Mouse (Mus musculus) spleen, adult 2 months (tissue): Measurements from ENCODE around the gene Hist1h3f. TPM values are rescaled to one million over a fixed set of nuclear protein-coding genes. Genes with fewer than 3 reads are reported as not detected.
"Not testable (repeated sequence)": the region's sequence is repeated elsewhere in the genome, so short reads cannot be mapped to it uniquely, and the experiment has no call there.

Experiments used
- DNase-seq, 2 experiments: peaks; one replicate each; pipeline versions ENCODE4 v3.0.0 to v3.0.0-alpha.2; 2012 to 2021; ENCODE audit warnings: low spot score in 2 of 2, low read depth in 1 of 2
- H3K27ac ChIP-seq: fragments of 200-500 bp; 2 replicates; pipeline ENCODE4 v1.5.1; 2012; ENCODE audit warnings: low read length, inconsistent platforms; ENCODE audit not compliant: insufficient read depth
- H3K27me3 ChIP-seq: fragments of 200-500 bp; 2 replicates; pipeline ENCODE4 v1.6.1; 2012; ENCODE audit warnings: mild to moderate bottlenecking, moderate library complexity, low read length, inconsistent platforms; ENCODE audit not compliant: control insufficient read depth, insufficient read depth
- H3K36me3 ChIP-seq: fragments of 200-500 bp; 2 replicates; pipeline ENCODE4 v1.6.1; 2012; ENCODE audit warnings: mild to moderate bottlenecking, low read length, inconsistent platforms; ENCODE audit not compliant: control insufficient read depth, insufficient read depth
- H3K4me1 ChIP-seq: fragments of 200-500 bp; 2 replicates; pipeline ENCODE4 v1.6.1; 2011; ENCODE audit warnings: inconsistent platforms; ENCODE audit not compliant: control insufficient read depth, insufficient read depth, insufficient read length
- H3K4me3 ChIP-seq: fragments of 200-500 bp; 2 replicates; pipeline ENCODE4 v1.5.1; 2011; ENCODE audit warnings: mild to moderate bottlenecking, inconsistent platforms; ENCODE audit not compliant: insufficient read depth, insufficient read length; ENCODE audit errors: extremely low read depth
- CTCF ChIP-seq: fragments of 200-500 bp; IDR thresholded peaks from 2 replicates; pipeline ENCODE4 v1.5.1; 2011; ENCODE audit warnings: mild to moderate bottlenecking, inconsistent platforms; ENCODE audit not compliant: insufficient read depth, insufficient read length, insufficient replicate concordance; ENCODE audit errors: extremely low read depth
- POLR2A ChIP-seq: fragments of 200-500 bp; IDR thresholded peaks from 2 replicates; pipeline ENCODE4 v1.6.1; 2011; ENCODE audit warnings: low read depth, low read length, inconsistent platforms
- WGBS: fragments of 180-500 bp; shearing (Covaris S2); methylation state at CpG from one replicate; pipeline ENCODE4 v1.1.7; 2018; 5-methylcytosine and 5-hydroxymethylcytosine counted together
- polyA plus RNA-seq: library from polyadenylated mRNA; depleted of rRNA; stranded (reverse); fragments of >200 nt; gene quantifications from 2 replicates; pipeline ENCODE4 v1.2.3, GENCODE M21; 2012

Gene Hist1h3f
- polyA plus RNA-seq, 1 experiment, result 10.2 TPM

DNA sequence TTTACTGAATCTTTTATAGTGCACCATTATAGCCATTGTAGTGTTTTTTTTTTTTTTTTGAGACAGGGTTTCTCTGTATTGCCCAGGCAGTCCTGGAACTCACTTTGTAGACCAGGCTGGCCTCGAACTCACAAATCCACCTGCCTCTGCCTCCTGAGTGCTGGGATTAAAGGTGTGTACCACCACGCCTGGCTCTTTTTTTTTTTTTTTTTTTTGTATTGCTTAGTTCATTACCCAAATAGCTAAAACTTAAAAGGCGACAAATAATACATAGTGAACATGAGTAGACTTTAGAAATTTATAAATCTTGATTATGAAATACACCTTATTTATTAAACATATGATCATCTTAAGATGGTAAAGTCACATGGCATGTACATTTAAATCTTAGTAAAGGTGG is 2.4 kb upstream of the Hist1h3f start:
- DNase-seq, result no peak
- no peaks in the 10 kb centered on the region for H3K4me1 ChIP-seq
- no peak overlapping the region for H3K4me3 ChIP-seq
- H3K27me3 ChIP-seq, result no peaks in the 10 kb centered on the region
- H3K27ac ChIP-seq, result no peak overlapping the region
- WGBS, result 85% methylated on average over 3 of the region's 3 CpGs
- TF ChIP-seq POLR2A, result no peak
- no peak for TF ChIP-seq CTCF
- no peaks in the 10 kb centered on the region for H3K36me3 ChIP-seq

DNA sequence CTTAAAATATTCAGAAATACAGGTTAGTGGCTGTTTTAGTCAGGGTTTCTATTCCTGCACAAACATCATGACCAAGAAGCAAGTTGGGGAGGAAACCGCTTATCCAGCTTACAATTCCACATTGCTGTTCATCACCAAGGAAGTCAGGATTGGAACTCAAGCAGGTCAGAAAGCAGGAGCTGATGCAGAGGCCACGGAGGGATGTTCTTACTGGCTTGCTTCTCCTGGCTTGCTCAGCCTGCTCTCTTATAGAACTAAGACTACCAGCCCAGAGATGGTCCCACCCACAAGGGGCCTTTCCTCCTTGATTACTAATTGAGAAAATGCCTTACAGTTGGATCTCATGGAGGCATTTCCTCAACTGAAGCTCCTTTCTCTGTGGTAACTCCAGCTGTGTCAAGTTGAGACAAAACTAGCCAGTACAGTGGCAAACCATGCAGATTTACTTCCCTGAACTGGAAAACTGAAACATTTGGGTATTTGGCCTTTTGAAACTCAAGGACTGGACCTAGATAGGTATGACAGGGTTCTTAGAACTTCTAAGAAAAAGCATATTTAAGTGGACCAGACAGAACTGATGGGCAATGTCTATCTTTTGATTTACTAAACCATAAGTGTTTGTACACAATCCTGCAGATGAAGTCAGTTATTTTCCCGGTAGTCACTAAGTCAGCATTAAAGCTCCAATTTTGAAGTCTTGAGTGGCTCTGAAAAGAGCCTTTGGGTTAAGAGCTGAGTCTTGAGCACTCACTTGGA is 1.4 kb upstream of the Hist1h3f start:
- H3K36me3 ChIP-seq, DNase-seq, H3K4me1 ChIP-seq, H3K27me3 ChIP-seq: not testable (repeated sequence)
- WGBS, result 24% methylated on average over 3 of the region's 3 CpGs
- Histone ChIP-seq H3K27ac (peak overlapping the region; percentile 96), H3K4me3 (peak overlapping the region; percentile 68)

DNA sequence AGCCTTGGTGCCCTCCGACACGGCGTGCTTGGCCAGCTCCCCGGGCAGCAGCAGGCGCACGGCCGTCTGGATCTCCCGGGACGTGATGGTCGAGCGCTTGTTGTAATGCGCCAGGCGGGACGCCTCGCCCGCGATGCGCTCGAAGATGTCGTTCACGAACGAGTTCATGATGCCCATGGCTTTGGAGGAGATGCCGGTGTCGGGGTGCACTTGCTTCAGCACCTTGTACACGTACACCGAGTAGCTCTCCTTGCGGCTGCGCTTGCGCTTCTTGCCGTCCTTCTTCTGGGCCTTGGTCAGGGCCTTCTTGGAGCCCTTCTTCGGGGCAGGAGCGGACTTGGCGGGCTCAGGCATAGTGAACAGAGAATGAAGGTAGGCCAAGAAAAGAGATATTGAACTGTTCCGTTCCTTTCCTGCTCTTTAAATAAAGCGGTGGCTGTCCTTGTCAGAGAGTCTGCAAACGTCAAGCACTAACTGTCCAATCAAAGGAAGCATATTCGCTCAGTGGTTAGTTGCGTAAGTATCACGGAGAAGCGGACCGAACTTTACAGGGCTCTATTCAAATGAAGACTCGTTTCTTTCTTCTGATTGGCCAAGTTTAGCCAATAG is 749 bp upstream of the Hist1h3f start, which contains the start of gene Hist1h2bh:
Gene Hist1h2bh (minus strand): TSS at position 394 of the 609 bp plus-strand sequence.
- peak; percentile 61 to 93 for DNase-seq

DNA sequence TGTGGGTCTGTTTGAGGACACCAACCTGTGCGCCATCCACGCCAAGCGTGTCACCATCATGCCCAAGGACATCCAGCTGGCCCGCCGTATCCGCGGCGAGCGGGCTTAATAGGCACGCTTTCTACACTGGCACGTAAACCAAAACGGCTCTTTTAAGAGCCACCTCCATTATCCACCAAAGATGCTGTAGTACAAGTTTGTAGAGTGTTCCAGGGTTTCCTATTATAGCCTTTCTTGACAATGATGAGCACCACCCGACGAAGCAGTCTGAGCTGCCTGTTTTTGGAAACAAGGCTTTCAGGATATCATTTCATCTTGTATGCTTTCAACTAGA is 902 bp downstream of the Hist1h3f start:
- peak overlapping the region; percentile 52 for H3K4me3 ChIP-seq
- DNase-seq, H3K4me1 ChIP-seq, H3K27me3 ChIP-seq, H3K36me3 ChIP-seq: not testable (repeated sequence)
- H3K27ac ChIP-seq, result peak overlapping the region; percentile 88
- 0% methylated on average over 12 of the region's 14 CpGs for WGBS

More for the DNA sequence above, 749 bp upstream of the Hist1h3f start, which contains the start of gene Hist1h2bh:
- under 1% methylated on average over 33 of the region's 42 CpGs for WGBS
- not testable (repeated sequence) for H3K36me3 ChIP-seq, H3K4me1 ChIP-seq, H3K27me3 ChIP-seq
- TF ChIP-seq POLR2A, result peak; percentile 72
- Histone ChIP-seq H3K4me3 (peak within 1 kb of the TSS; percentile 68), H3K27ac (peak within 1 kb of the TSS; percentile 96)

DNA sequence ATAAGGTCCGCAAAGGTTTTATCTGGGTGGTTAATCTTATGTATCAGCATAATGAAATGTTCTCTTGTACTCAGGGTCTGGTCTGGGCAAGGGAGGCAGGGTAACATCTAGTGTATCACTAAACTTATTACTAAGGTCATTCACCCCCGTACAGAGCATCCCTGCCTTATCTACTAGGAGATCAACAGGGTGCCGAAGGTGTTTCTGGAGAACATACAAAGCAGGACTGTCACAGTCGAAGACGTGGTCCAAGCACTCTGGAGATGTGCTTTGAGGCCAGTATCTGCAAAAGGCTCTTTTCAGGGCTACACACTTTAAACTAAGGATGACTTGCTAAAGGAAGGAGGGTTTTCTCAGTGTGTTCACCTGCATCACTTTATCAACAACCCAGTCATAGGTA is 2.8 kb downstream of the Hist1h3f start:
- H3K4me3 ChIP-seq, result no peak overlapping the region
- no peak for DNase-seq
- H3K36me3 ChIP-seq, result no peaks in the 10 kb centered on the region
- no peak overlapping the region for H3K27ac ChIP-seq
- WGBS, result 89% methylated on average over 5 of the region's 5 CpGs
- H3K4me1 ChIP-seq, result peaks cover 4% of the 10 kb centered on the region
- no peaks in the 10 kb centered on the region for H3K27me3 ChIP-seq
- TF ChIP-seq CTCF (no peak), POLR2A (no peak)

DNA sequence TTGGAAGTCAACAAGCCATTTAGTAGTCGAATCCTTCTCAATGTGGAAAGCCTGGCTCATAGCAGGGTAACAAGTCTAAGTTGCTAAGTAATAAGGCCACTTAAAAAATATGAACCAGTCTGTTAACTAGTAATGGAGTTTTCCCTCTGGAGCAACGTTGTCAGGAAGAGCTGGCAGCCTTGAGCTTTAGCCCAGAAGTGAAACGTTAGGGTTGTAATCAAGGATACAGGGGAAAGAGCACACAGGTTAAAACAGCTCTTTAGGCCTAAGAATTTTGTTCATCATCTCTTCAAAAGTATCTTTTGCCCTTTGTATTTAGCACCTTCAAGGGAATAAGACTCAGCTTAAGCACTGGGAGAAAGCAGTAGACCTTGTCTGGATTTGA is 6.9 kb downstream of the Hist1h3f start:
- no peak for DNase-seq
- Histone ChIP-seq H3K36me3 (no peaks in the 10 kb centered on the region), H3K4me3 (peak overlapping the region; percentile 49; the same call in 1 of the 2 replicates), H3K4me1 (peaks cover 4% of the 10 kb centered on the region), H3K27me3 (no peaks in the 10 kb centered on the region), H3K27ac (peak overlapping the region; percentile 22; the same call in 1 of the 2 replicates)
- TF ChIP-seq POLR2A, result no peak
- no peak for TF ChIP-seq CTCF
- 9% methylated on average over 3 of the region's 3 CpGs for WGBS

DNA sequence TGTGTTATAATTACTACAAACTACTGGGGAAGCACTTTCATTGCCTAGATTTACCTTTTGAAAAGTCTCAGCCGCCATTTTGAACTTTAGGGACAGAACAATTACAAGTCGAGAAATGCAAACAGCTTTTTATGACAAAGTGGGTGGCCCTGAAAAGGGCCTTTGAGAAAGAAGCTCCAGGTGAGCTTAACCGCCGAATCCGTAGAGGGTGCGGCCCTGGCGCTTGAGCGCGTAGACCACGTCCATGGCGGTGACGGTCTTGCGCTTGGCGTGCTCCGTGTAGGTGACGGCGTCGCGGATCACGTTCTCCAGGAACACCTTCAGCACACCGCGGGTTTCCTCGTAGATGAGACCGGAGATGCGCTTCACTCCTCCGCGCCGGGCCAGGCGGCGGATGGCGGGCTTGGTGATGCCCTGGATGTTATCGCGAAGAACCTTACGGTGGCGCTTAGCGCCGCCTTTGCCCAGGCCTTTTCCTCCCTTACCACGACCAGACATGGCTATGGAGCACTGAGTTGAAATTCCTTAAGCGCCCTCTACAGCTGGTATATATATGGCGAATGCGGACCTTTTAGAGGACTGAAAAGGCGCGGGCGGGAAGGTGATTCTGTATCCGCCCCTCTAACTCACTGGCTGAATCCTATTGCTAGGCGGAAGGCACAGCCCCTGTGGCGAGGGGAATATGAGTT is 7.4 kb downstream of the Hist1h3f start, which contains the start of gene Hist1h4f:
Gene Hist1h4f (minus strand): TSS at position 503 of the 689 bp plus-strand sequence.
- H3K27me3 ChIP-seq, H3K36me3 ChIP-seq, H3K4me1 ChIP-seq: not testable (repeated sequence)
- under 1% methylated on average over 47 of the region's 47 CpGs for WGBS
- TF ChIP-seq CTCF (0 out of 2 replicates have a peak, but pooled peaks have one; percentile 5), POLR2A (peak; percentile 54)
- DNase-seq, result peak; percentile 61 to 74
- peak within 1 kb of the TSS; percentile 49 for H3K4me3 ChIP-seq
- H3K27ac ChIP-seq, result peak within 1 kb of the TSS; percentile 84
